Mouse (Mus musculus): ENCODE data around the gene Sostdc1. TPM values are rescaled to one million over a fixed set of nuclear protein-coding genes. Genes with fewer than 3 reads are reported as not detected.

Sostdc1 gene
- polyA plus RNA-seq, 1 experiment from 2014 or later: 0.94 TPM

GRCm38 (mm10) chr12:36315527-36315926 is 1.6 kb downstream of the Sostdc1 start:
- Histone ChIP-seq H3K27ac (no peak overlapping the region), H3K4me2 (no peak overlapping the region), H3K27me3 (no peaks in the 10 kb centered on the region), H3K4me3 (no peak overlapping the region), H3K9me3 (replicated peaks) (no peaks in the 10 kb centered on the region), H3K4me1 (replicated peaks) (peaks cover 3% of the 10 kb centered on the region; the same call in 1 of the 2 replicates), H3K36me3 (no peaks in the 10 kb centered on the region), H3K9ac (no peak overlapping the region)
- 78% methylated on average over 3 of the region's 3 CpGs for WGBS
- no peak for ATAC-seq (replicated peaks; ENCODE audit: insufficient number of reproducible peaks, insufficient read depth, low FRiP score, low read depth)

- Histone ChIP-seq H3K4me1 (replicated peaks) (peaks cover 3% of the 10 kb centered on the region; the same call in 1 of the 2 replicates), H3K4me3 (no peak overlapping the region), H3K27me3 (no peaks in the 10 kb centered on the region), H3K27ac (no peak overlapping the region), H3K9ac (no peak overlapping the region), H3K4me2 (no peak overlapping the region), H3K36me3 (no peaks in the 10 kb centered on the region), H3K9me3 (replicated peaks) (no peaks in the 10 kb centered on the region)
- 72% methylated on average over 3 of the region's 3 CpGs for WGBS
- ATAC-seq (replicated peaks; ENCODE audit: insufficient number of reproducible peaks, insufficient read depth, low FRiP score, low read depth): no peak
These were observed 2.1 kb downstream of the Sostdc1 start for GRCm38 (mm10) chr12:36316056-36316455.

GRCm38 (mm10) chr12:36317036-36317819 is 3.3 kb downstream of the Sostdc1 start:
- Histone ChIP-seq H3K27ac (no peak overlapping the region), H3K9me3 (replicated peaks) (no peaks in the 10 kb centered on the region), H3K36me3 (no peaks in the 10 kb centered on the region), H3K4me3 (peak overlapping the region; percentile 55), H3K27me3 (no peaks in the 10 kb centered on the region), H3K9ac (peak overlapping the region; percentile 37), H3K4me1 (replicated peaks) (peaks cover 3% of the 10 kb centered on the region; the same call in 1 of the 2 replicates), H3K4me2 (peak overlapping the region; percentile 84)
- ATAC-seq (replicated peaks; ENCODE audit: insufficient number of reproducible peaks, insufficient read depth, low FRiP score, low read depth): peak; percentile 22; the same call in 1 of the 2 replicates
- 4% methylated on average over 30 of the region's 30 CpGs for WGBS

DNA sequence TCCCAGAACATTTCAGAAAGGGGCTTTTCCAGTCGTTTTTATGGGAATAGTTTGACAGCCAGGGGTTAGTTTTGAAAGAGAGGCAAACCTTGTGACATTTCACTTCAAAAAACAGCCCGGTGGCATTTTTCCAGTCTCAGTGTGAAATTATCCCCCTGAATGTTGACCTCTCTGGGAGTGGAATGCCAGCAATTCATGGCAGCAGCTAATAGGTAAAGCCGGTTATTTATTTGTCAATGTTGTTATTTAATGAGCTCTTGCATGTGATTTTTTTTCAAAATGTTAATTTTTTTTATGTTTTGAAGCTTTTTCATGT is 3.8 kb downstream of the Sostdc1 start:
- Histone ChIP-seq H3K27me3 (no peaks in the 10 kb centered on the region), H3K4me1 (replicated peaks) (peaks cover 3% of the 10 kb centered on the region; the same call in 1 of the 2 replicates), H3K4me3 (peak overlapping the region; percentile 55), H3K4me2 (peak overlapping the region; percentile 84), H3K36me3 (no peaks in the 10 kb centered on the region), H3K27ac (no peak overlapping the region), H3K9me3 (replicated peaks) (no peaks in the 10 kb centered on the region), H3K9ac (no peak overlapping the region)
- no peak for ATAC-seq (replicated peaks; ENCODE audit: insufficient number of reproducible peaks, insufficient read depth, low FRiP score, low read depth)
- 24% methylated on average over 3 of the region's 3 CpGs for WGBS

GRCm38 (mm10) chr12:36326101-36326521 is 12.2 kb downstream of the Sostdc1 start:
- WGBS: 77% methylated on average over 4 of the region's 4 CpGs
- H3K9ac ChIP-seq: no peak overlapping the region
- no peaks in the 10 kb centered on the region for H3K9me3 ChIP-seq (replicated peaks)
- H3K36me3 ChIP-seq: no peaks in the 10 kb centered on the region
- no peak for ATAC-seq (replicated peaks; ENCODE audit: insufficient number of reproducible peaks, insufficient read depth, low FRiP score, low read depth)
- H3K4me1 ChIP-seq (replicated peaks): no peaks in the 10 kb centered on the region
- H3K27me3 ChIP-seq: no peaks in the 10 kb centered on the region
- H3K27ac ChIP-seq: no peak overlapping the region
- no peak overlapping the region for H3K4me3 ChIP-seq
- no peak overlapping the region for H3K4me2 ChIP-seq

DNA sequence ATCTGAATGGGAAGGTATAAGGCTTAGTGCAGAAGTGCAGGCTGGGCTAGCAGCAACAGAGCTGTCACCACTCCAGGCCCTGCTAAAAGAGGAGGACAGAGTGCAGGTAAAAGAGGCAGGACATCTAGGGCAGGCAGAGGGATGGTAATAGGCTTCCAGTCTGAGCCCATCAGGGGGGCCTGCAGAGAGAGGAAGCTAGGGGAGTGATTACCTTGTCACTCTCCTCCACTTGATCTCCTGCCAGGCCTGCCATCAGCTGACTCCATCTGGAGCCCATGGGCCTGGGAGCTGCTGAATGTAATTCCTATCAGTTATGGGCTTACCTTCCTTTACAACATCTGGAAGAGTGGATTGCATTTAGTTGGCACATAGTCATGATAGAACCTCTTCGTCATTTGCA is 18.7 kb downstream of the Sostdc1 start:
- Histone ChIP-seq H3K4me1 (replicated peaks) (no peaks in the 10 kb centered on the region), H3K27ac (no peak overlapping the region), H3K27me3 (no peaks in the 10 kb centered on the region), H3K4me2 (no peak overlapping the region), H3K4me3 (no peak overlapping the region), H3K9ac (no peak overlapping the region), H3K9me3 (replicated peaks) (no peaks in the 10 kb centered on the region), H3K36me3 (no peaks in the 10 kb centered on the region)
- ATAC-seq (replicated peaks; ENCODE audit: insufficient number of reproducible peaks, insufficient read depth, low FRiP score, low read depth): no peak
- 85% methylated on average over 1 of the region's 1 CpGs for WGBS

GRCm38 (mm10) chr12:36333837-36334281 is 19.9 kb downstream of the Sostdc1 start:
- H3K4me3 ChIP-seq: no peak overlapping the region
- H3K9ac ChIP-seq: no peak overlapping the region
- ATAC-seq (replicated peaks; ENCODE audit: insufficient number of reproducible peaks, insufficient read depth, low FRiP score, low read depth): no peak
- H3K27ac ChIP-seq: no peak overlapping the region
- WGBS: 44% methylated on average over 9 of the region's 9 CpGs
- H3K27me3 ChIP-seq: no peaks in the 10 kb centered on the region
- H3K4me1 ChIP-seq (replicated peaks): no peaks in the 10 kb centered on the region
- H3K36me3 ChIP-seq: no peaks in the 10 kb centered on the region
- H3K4me2 ChIP-seq: no peak overlapping the region
- H3K9me3 ChIP-seq (replicated peaks): no peaks in the 10 kb centered on the region

GRCm38 (mm10) chr12:36344131-36344530 is 30.2 kb downstream of the Sostdc1 start:
- no peaks in the 10 kb centered on the region for H3K27me3 ChIP-seq
- H3K27ac ChIP-seq: no peak overlapping the region
- no peak overlapping the region for H3K4me3 ChIP-seq
- ATAC-seq (replicated peaks; ENCODE audit: insufficient number of reproducible peaks, insufficient read depth, low FRiP score, low read depth): no peak
- WGBS: 57% methylated on average over 4 of the region's 4 CpGs
- no peak overlapping the region for H3K4me2 ChIP-seq
- H3K9me3 ChIP-seq (replicated peaks): no peaks in the 10 kb centered on the region
- H3K4me1 ChIP-seq (replicated peaks): no peaks in the 10 kb centered on the region
- no peaks in the 10 kb centered on the region for H3K36me3 ChIP-seq
- H3K9ac ChIP-seq: no peak overlapping the region

GRCm38 (mm10) chr12:36360064-36360463 is 46.1 kb downstream of the Sostdc1 start:
- Histone ChIP-seq H3K9ac (no peak overlapping the region), H3K27ac (no peak overlapping the region), H3K9me3 (replicated peaks) (no peaks in the 10 kb centered on the region), H3K4me3 (no peak overlapping the region), H3K4me1 (replicated peaks) (no peaks in the 10 kb centered on the region), H3K36me3 (no peaks in the 10 kb centered on the region), H3K4me2 (no peak overlapping the region), H3K27me3 (no peaks in the 10 kb centered on the region)
- 73% methylated on average over 3 of the region's 3 CpGs for WGBS
- no peak for ATAC-seq (replicated peaks; ENCODE audit: insufficient number of reproducible peaks, insufficient read depth, low FRiP score, low read depth)

DNA sequence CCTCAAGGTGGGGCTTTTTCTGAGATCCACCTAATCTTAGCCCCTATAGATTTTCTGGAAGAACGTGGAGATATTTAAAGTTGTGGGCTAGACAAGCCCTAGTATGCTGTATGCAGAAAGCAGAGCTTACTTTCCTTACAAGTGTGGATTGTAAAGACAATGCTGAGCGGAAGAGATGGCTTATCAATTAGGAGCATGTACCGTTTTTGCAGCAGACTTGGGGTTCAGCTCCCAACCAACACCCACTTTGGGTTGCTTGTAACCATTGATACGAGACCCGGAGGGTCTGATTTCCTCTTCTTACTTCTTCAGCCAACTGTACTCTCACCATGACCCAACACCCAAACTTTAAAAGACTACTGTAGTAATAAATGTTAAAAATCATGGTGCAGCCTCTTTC is 46.8 kb downstream of the Sostdc1 start:
- H3K9me3 ChIP-seq (replicated peaks): no peaks in the 10 kb centered on the region
- no peaks in the 10 kb centered on the region for H3K27me3 ChIP-seq
- H3K27ac ChIP-seq: no peak overlapping the region
- H3K4me1 ChIP-seq (replicated peaks): no peaks in the 10 kb centered on the region
- WGBS: 80% methylated on average over 5 of the region's 5 CpGs
- no peak overlapping the region for H3K4me3 ChIP-seq
- H3K4me2 ChIP-seq: no peak overlapping the region
- no peaks in the 10 kb centered on the region for H3K36me3 ChIP-seq
- no peak overlapping the region for H3K9ac ChIP-seq
- no peak for ATAC-seq (replicated peaks; ENCODE audit: insufficient number of reproducible peaks, insufficient read depth, low FRiP score, low read depth)

- Histone ChIP-seq H3K4me3 (no peak overlapping the region), H3K4me2 (no peak overlapping the region), H3K27me3 (no peaks in the 10 kb centered on the region), H3K9me3 (replicated peaks) (no peaks in the 10 kb centered on the region), H3K9ac (no peak overlapping the region), H3K4me1 (replicated peaks) (no peaks in the 10 kb centered on the region), H3K36me3 (no peaks in the 10 kb centered on the region), H3K27ac (no peak overlapping the region)
- no peak for ATAC-seq (replicated peaks; ENCODE audit: insufficient number of reproducible peaks, insufficient read depth, low FRiP score, low read depth)
- WGBS: 78% methylated on average over 4 of the region's 4 CpGs
These were observed 50.1 kb downstream of the Sostdc1 start for GRCm38 (mm10) chr12:36364013-36364412.

All from heart, embryonic 15.5 days (tissue).